8 mouse cellular contexts compared by ENCODE assay signal in genomic region chr11:114066098-114066950, GRCm38 (mm10). TPM values are rescaled to one million over a fixed set of nuclear protein-coding genes. Genes with fewer than 3 reads are reported as not detected.
DNase-seq lines count a peak whose midpoint lies in the region; ATAC-seq and TF ChIP-seq lines count a peak whose summit lies in the region.

No protein-coding gene starts in this region.

- peak overlapping the region; percentile 72 for H3K9ac ChIP-seq in kidney, embryonic 16.5 days (replicated peaks; ENCODE audit: low read length)
- H3K9ac ChIP-seq in embryonic facial prominence, embryonic 14.5 days (ENCODE audit: low read depth, low read length) = peak overlapping the region; percentile 81
- peak overlapping the region; percentile 67 for H3K9ac ChIP-seq in hindbrain, postnatal 0 days (replicated peaks; ENCODE audit: low read length)

- no peaks in the 10 kb centered on the region for H3K36me3 ChIP-seq in kidney, embryonic 16.5 days (ENCODE audit: insufficient read depth, low read length)
- no peaks in the 10 kb centered on the region for H3K36me3 ChIP-seq in embryonic facial prominence, embryonic 14.5 days (ENCODE audit: control insufficient read depth, insufficient read depth, low read length)
- no peaks in the 10 kb centered on the region for H3K36me3 ChIP-seq in hindbrain, postnatal 0 days (ENCODE audit: insufficient read depth, low read length)

- peak overlapping the region; percentile 78 for H3K4me2 ChIP-seq in kidney, embryonic 16.5 days (replicated peaks; ENCODE audit: low read depth, low read length)
- H3K4me2 ChIP-seq in embryonic facial prominence, embryonic 14.5 days (ENCODE audit: low read depth, low read length) = peak overlapping the region; percentile 98
- H3K4me2 ChIP-seq in hindbrain, postnatal 0 days (ENCODE audit: low read depth, low read length) = peak overlapping the region; percentile 90

- H3K4me3 ChIP-seq in kidney, embryonic 16.5 days (ENCODE audit: low read length) = peak overlapping the region; percentile 56
- H3K4me3 ChIP-seq in embryonic facial prominence, embryonic 14.5 days (ENCODE audit: low read depth, low read length) = peak overlapping the region; percentile 71
- peak overlapping the region; percentile 63 for H3K4me3 ChIP-seq in hindbrain, postnatal 0 days (ENCODE audit: low read length)

- peak overlapping the region; percentile 64 for H3K27ac ChIP-seq in kidney, embryonic 16.5 days (ENCODE audit: low read length)
- H3K27ac ChIP-seq in embryonic facial prominence, embryonic 14.5 days (replicated peaks; ENCODE audit: low read depth, low read length) = peak overlapping the region; percentile 86
- peak overlapping the region; percentile 79 for H3K27ac ChIP-seq in hindbrain, postnatal 0 days

- under 1% methylated on average over 90 of the region's 90 CpGs for WGBS in kidney, embryonic 16.5 days
- under 1% methylated on average over 48 of the region's 90 CpGs for WGBS in embryonic facial prominence, embryonic 14.5 days
- under 1% methylated on average over 89 of the region's 90 CpGs for WGBS in hindbrain, postnatal 0 days

- TF ChIP-seq CTCF in hindbrain, postnatal 0 days (IDR thresholded peaks at IDR 0.05; ENCODE audit: low read depth) = no peak

- H3K27me3 ChIP-seq in kidney, embryonic 16.5 days (ENCODE audit: insufficient read depth, low read length) = peaks cover 46% of the 10 kb centered on the region
- H3K27me3 ChIP-seq in embryonic facial prominence, embryonic 14.5 days (replicated peaks; ENCODE audit: control insufficient read depth, insufficient read depth, low read length) = peaks cover 11% of the 10 kb centered on the region; the same call in 1 of the 2 replicates
- peaks cover 8% of the 10 kb centered on the region; the same call in 1 of the 2 replicates for H3K27me3 ChIP-seq in hindbrain, postnatal 0 days (ENCODE audit: insufficient read depth, low read length)

- H3K9me3 ChIP-seq in kidney, embryonic 16.5 days (ENCODE audit: low read length) = no peaks in the 10 kb centered on the region
- H3K9me3 ChIP-seq in embryonic facial prominence, embryonic 14.5 days (ENCODE audit: control insufficient read depth, low read length) = no peaks in the 10 kb centered on the region
- no peaks in the 10 kb centered on the region for H3K9me3 ChIP-seq in hindbrain, postnatal 0 days (ENCODE audit: low read length)

- ATAC-seq in kidney, embryonic 16.5 days (ENCODE audit: low FRiP score, low TSS enrichment) = 0 out of 2 replicates have a peak, but pooled peaks have one; percentile 7
- peak; percentile 30 for ATAC-seq in embryonic facial prominence, embryonic 14.5 days (ENCODE audit: low read depth)
- peak; percentile 43; the same call in 1 of the 2 replicates for ATAC-seq in hindbrain, postnatal 0 days

- no peak for DNase-seq in kidney, adult 18-20 months
- DNase-seq in ZHBTc4 (ENCODE audit: low read depth, low spot score) (peak; percentile 61), adipocyte (ENCODE audit: low spot score) (no peak)
- DNase-seq in embryonic facial prominence, embryonic 14.5 days (ENCODE audit: low spot score) = peak; percentile 81
- DNase-seq in hindbrain, postnatal 0 days (ENCODE audit: low spot score) = peak; percentile 45
- peak; percentile 31 for DNase-seq in lung, postnatal 10 days
- DNase-seq in T-cell, adult 2 months (ENCODE audit: low spot score) = no peak

- H3K4me1 ChIP-seq in kidney, embryonic 16.5 days (ENCODE audit: insufficient read depth, low read length) = peaks cover 41% of the 10 kb centered on the region
- H3K4me1 ChIP-seq in embryonic facial prominence, embryonic 14.5 days (ENCODE audit: control insufficient read depth, insufficient read depth, low read length) = peaks cover 33% of the 10 kb centered on the region
- peaks cover 30% of the 10 kb centered on the region for H3K4me1 ChIP-seq in hindbrain, postnatal 0 days (ENCODE audit: insufficient read depth, low read length)

RNA-seq across cellular contexts. Expression of gene Sdk2, which starts 0.5 kb away (rescaled TPM):
- 2.8 and 3.7 TPM in 2 replicates for polyA plus RNA-seq in kidney, embryonic 16.5 days (2015; fragmentation: Nextera tagmentation; extraction: Ambion mirVana)
- polyA plus RNA-seq in embryonic facial prominence, embryonic 14.5 days (2014; fragmentation: Nextera tagmentation; extraction: Ambion mirVana) = 5.9 and 6.3 TPM in 2 replicates
- total RNA-seq in hindbrain, postnatal 0 days (2014; rRNA removed) = 30.4 and 32.2 TPM in 2 replicates
- 2.9 and 3.0 TPM in 2 replicates for polyA plus RNA-seq in hindbrain, postnatal 0 days (2015; fragmentation: Nextera tagmentation; extraction: Ambion mirVana)

Comparison
In these comparisons a context has a peak if more than half of its experiments do, and no peak if none do; other contexts are left out.
1. DNase-seq: peak in ZHBTc4 (single experiment), embryonic facial prominence, embryonic 14.5 days (single experiment), hindbrain, postnatal 0 days (single experiment) and lung, postnatal 10 days (single experiment); none in kidney, adult 18-20 months (single experiment), T-cell, adult 2 months (single experiment) and adipocyte (single experiment).
2. Peak in every context shown above with its lines, with median percentiles within 50 percentile points of each other: ATAC-seq, H3K27ac ChIP-seq, H3K4me2 ChIP-seq, H3K4me3 ChIP-seq and H3K9ac ChIP-seq.